Mouse (Mus musculus) midbrain, embryonic 15.5 days (tissue): ENCODE data around the gene Magel2. TPM values are rescaled to one million over a fixed set of nuclear protein-coding genes. Genes with fewer than 3 reads are reported as not detected.

Source experiments
- ATAC-seq: fragments of 200-750 bp; cut with Nextera tagmentation; replicated peaks from 2 replicates; pipeline ENCODE4 v1.8.0; 2017; ENCODE audit warnings: moderate TSS enrichment
- H3K27ac ChIP-seq: fragments of 300-500 bp; sonication (generic); 2 replicates; pipeline ENCODE4 v1.5.1; 2015; ENCODE audit warnings: mild to moderate bottlenecking, inconsistent platforms
- H3K27me3 ChIP-seq: fragments of 300-500 bp; sonication (generic); replicated peaks from 2 replicates; pipeline ENCODE4 v1.6.1; 2015; ENCODE audit warnings: inconsistent platforms
- H3K36me3 ChIP-seq: fragments of 300-500 bp; sonication (generic); replicated peaks from 2 replicates; pipeline ENCODE4 v1.6.1; 2015; ENCODE audit warnings: inconsistent platforms
- H3K4me1 ChIP-seq: fragments of 300-500 bp; sonication (generic); 2 replicates; pipeline ENCODE4 v1.6.1; 2015; ENCODE audit warnings: inconsistent platforms
- H3K4me2 ChIP-seq: fragments of 300-500 bp; sonication (generic); 2 replicates; pipeline ENCODE4 v1.6.1; 2015; ENCODE audit warnings: inconsistent platforms, mild to moderate bottlenecking, moderate library complexity
- H3K4me3 ChIP-seq: fragments of 300-500 bp; sonication (generic); 2 replicates; pipeline ENCODE4 v1.5.1; 2015; ENCODE audit warnings: mild to moderate bottlenecking, inconsistent platforms
- H3K9ac ChIP-seq: fragments of 300-500 bp; sonication (generic); 2 replicates; pipeline ENCODE4 v1.6.1; 2015; ENCODE audit warnings: mild to moderate bottlenecking, inconsistent platforms
- H3K9me3 ChIP-seq: fragments of 300-500 bp; sonication (generic); 2 replicates; pipeline ENCODE4 v1.6.1; 2016; ENCODE audit warnings: inconsistent platforms
- WGBS: fragments of 180-500 bp; shearing (Covaris S2); methylation state at CpG from one replicate; pipeline ENCODE4 v1.1.7; 2015; ENCODE audit warnings: mixed read lengths; 5-methylcytosine and 5-hydroxymethylcytosine counted together
- polyA plus RNA-seq: library from polyadenylated mRNA; unstranded; fragments of >200 nt; fragmentation: Nextera tagmentation; extraction: Ambion mirVana; gene quantifications from 2 replicates; pipeline ENCODE4 v1.2.1, GENCODE M21; 2015

Gene Magel2
- polyA plus RNA-seq, 1 experiment from 2014 or later, result 24.9 TPM

DNA sequence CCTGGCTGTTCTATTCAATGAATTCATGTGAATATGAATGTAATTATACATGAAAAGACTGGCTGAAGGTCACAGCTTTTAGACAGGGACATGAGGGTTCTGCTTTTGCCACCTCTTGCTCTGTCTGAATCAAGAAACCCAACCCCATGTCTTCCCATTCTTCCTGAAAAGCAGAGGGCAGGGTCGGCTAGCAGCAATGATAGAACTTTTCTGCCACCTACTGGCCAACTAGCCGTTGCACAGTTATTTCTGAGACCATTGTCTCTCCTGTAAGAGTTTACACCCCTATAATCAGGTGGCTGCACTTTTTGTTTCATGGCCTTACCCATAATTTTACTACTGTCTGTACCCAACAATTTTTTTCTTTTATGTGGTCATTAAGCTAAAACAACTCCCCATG lies 5.6 kb downstream of the Magel2 start:
- Histone ChIP-seq H3K27me3 (no peaks in the 10 kb centered on the region), H3K4me3 (no peak overlapping the region), H3K4me2 (no peak overlapping the region), H3K36me3 (no peaks in the 10 kb centered on the region), H3K9me3 (no peaks in the 10 kb centered on the region; the same call in 1 of the 2 replicates), H3K27ac (no peak overlapping the region), H3K9ac (no peak overlapping the region), H3K4me1 (peaks cover 14% of the 10 kb centered on the region)
- 8% methylated on average over 2 of the region's 2 CpGs for WGBS
- peak; percentile 70 for ATAC-seq

DNA sequence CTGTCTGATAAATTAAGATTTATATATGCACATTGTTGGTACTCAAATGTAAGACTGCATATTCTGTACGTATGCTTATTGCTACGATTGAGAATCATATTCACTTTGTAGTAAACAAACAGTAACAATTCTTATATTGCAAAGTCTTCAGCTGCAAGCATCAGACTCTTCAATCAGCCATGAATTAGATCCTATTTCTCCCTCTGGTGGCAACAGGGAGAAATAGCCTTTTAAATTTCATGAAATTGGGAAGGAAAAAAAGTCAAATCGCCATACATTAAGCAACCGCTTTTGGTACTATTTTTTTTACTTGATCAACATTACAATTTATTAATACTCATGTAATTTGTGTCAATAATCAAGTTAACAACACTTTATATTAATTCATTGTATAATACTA lies 11.5 kb downstream of the Magel2 start:
- no peak for ATAC-seq
- Histone ChIP-seq H3K4me2 (no peak overlapping the region), H3K9me3 (no peaks in the 10 kb centered on the region; the same call in 1 of the 2 replicates), H3K27me3 (no peaks in the 10 kb centered on the region), H3K4me3 (no peak overlapping the region), H3K4me1 (no peaks in the 10 kb centered on the region), H3K27ac (no peak overlapping the region), H3K9ac (no peak overlapping the region), H3K36me3 (no peaks in the 10 kb centered on the region)
- WGBS, result 38% methylated on average over 4 of the region's 4 CpGs

DNA sequence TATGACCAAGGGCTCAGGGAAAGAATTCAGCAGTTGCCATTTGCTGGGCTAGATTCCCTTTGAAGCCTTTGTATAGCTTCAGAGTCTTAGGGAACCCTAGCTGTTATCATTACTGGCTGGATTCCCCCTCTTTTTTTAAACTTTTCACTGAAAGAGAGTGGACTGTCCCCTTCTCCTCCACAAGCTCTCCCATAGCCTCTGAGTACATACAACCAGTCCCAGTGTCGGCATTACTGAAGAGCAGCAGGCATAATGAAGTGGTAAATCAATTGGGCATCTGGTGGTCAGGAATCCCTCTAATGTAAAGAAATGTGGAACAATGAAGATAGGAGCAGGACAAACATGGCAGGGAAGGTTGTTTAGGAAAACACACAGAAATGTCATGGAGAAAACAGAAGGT lies 15.4 kb downstream of the Magel2 start:
- H3K27ac ChIP-seq, result no peak overlapping the region
- H3K9ac ChIP-seq, result no peak overlapping the region
- no peaks in the 10 kb centered on the region for H3K27me3 ChIP-seq
- no peaks in the 10 kb centered on the region for H3K36me3 ChIP-seq
- no peak overlapping the region for H3K4me2 ChIP-seq
- no peak for ATAC-seq
- 44% methylated on average over 1 of the region's 1 CpGs for WGBS
- no peak overlapping the region for H3K4me3 ChIP-seq
- H3K4me1 ChIP-seq, result no peaks in the 10 kb centered on the region
- H3K9me3 ChIP-seq, result no peaks in the 10 kb centered on the region

DNA sequence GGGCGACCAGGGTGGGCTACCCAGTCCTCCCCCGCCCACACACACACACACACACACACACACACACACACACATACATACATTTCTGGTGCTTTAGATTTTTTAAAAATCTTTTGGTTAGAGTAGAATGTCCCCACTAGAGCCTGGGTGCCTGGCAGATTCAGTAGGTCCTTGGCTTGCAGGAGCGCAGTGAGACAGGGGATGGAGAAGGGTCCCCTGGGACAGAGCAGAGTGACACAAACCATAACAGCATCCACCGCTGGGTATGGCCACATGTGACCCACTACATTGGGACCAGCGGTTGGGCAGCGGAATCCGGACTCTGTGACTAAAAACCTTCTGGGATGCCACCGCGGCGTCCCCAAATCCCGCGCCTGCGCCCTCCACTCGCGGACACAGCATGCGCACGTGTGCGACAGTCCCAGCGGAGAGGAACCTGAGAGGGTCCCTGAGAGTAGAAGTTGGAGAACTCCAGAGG lies 29.8 kb downstream of the Magel2 start:
- peak overlapping the region; percentile 23; the same call in 1 of the 2 replicates for H3K9ac ChIP-seq
- H3K27ac ChIP-seq, result no peak overlapping the region
- peak overlapping the region; percentile 47 for H3K4me2 ChIP-seq
- no peaks in the 10 kb centered on the region for H3K4me1 ChIP-seq
- 39% methylated on average over 19 of the region's 19 CpGs for WGBS
- no peaks in the 10 kb centered on the region; the same call in 1 of the 2 replicates for H3K9me3 ChIP-seq
- ATAC-seq, result peak; percentile 58; the same call in 1 of the 2 replicates
- no peaks in the 10 kb centered on the region for H3K36me3 ChIP-seq
- peak overlapping the region; percentile 30 for H3K4me3 ChIP-seq
- no peaks in the 10 kb centered on the region for H3K27me3 ChIP-seq

DNA sequence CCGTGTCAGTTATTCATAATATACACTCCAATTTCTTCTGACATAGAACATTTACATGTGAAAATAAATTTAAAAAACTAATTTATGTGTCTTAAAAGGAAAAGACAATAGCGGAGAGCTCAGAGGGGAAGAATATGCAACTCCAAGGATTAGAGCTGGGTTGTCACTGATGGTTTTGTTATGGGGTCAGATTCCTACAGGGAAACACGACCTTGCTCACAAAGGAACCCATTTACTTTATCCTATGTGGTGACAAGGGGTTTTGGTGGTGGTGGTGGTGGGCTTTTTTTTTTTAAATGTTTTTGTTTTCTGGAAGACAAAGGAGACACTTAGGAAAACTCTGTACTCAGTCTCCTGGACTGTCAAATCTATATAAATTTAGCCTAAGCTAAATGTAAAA lies 31.0 kb downstream of the Magel2 start:
- Histone ChIP-seq H3K36me3 (no peaks in the 10 kb centered on the region), H3K27ac (no peak overlapping the region), H3K9me3 (no peaks in the 10 kb centered on the region; the same call in 1 of the 2 replicates), H3K4me2 (no peak overlapping the region), H3K27me3 (no peaks in the 10 kb centered on the region), H3K4me1 (no peaks in the 10 kb centered on the region), H3K4me3 (no peak overlapping the region), H3K9ac (no peak overlapping the region)
- 35% methylated on average over 3 of the region's 3 CpGs for WGBS
- no peak for ATAC-seq

DNA sequence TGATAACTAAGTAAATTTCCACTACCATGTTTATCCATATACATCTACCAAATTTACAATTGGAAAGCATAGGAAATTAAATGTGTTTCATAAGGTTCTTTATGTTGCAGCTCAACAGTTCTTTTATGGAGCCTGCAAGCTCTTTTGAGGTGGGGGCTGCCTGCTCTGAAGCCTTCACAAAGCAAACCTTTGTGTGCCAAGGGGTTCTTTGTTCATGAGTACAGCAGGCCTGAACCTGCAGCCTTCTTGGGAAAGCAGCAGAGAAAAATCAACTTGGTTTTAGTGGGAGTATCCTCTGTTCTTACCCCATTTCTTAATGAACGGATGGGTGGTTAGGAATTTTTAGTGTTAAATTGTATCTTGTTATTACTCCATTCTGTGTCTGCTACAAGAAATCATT lies 38.4 kb downstream of the Magel2 start:
- Histone ChIP-seq H3K9me3 (0 out of 2 replicates have a peak, but pooled peaks cover 2% of the 10 kb centered on the region), H3K4me3 (no peak overlapping the region), H3K36me3 (no peaks in the 10 kb centered on the region), H3K4me2 (no peak overlapping the region), H3K27ac (peak overlapping the region; percentile 34; the same call in 1 of the 2 replicates), H3K27me3 (no peaks in the 10 kb centered on the region), H3K4me1 (peaks cover 9% of the 10 kb centered on the region), H3K9ac (no peak overlapping the region; the same call in 1 of the 2 replicates)
- ATAC-seq, result no peak
- WGBS, result 45% methylated on average over 1 of the region's 1 CpGs

DNA sequence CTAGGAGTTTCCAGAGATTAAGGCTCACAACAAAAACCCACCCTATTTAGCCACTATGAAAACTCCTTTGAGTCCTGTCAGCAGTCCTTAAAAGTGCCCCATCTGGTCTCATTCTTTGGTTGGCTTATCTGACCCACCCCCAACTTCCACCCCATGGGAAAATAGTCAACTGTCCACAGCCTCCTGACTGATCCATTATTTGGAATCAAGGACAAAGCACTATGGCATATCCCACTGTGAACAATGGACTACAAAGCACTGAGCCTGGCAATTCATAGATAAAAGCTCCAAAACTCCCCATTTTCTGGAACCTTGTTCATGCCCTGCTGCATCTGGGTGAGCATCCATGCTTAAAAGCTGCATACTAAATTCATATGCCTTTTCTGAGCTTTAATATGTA lies 39.4 kb downstream of the Magel2 start:
- no peak overlapping the region for H3K4me3 ChIP-seq
- peak overlapping the region; percentile 46; the same call in 1 of the 2 replicates for H3K27ac ChIP-seq
- peaks cover 9% of the 10 kb centered on the region for H3K4me1 ChIP-seq
- no peaks in the 10 kb centered on the region for H3K27me3 ChIP-seq
- H3K4me2 ChIP-seq, result peak overlapping the region; percentile 21
- ATAC-seq, result no peak
- H3K9me3 ChIP-seq, result 0 out of 2 replicates have a peak, but pooled peaks cover 2% of the 10 kb centered on the region
- H3K36me3 ChIP-seq, result no peaks in the 10 kb centered on the region
- no peak overlapping the region for H3K9ac ChIP-seq

DNA sequence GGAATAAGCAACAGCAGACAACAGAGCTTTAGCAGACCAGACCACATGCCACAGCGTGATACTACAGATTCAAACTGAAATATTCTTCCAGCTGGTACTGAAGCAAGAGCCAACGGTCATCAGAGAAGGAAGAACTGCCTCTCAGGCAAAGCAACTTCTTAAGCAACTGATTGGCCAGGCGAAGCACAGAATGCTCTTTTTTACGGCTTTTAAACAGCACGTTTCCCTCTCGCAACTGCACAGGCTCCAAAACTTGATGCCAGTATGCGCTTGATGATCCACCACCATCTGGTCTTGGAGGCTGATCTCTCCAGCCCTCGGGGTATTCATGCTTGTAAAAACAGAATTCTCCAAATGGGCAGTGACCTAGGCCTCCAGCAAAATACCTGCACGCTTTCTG lies 41.5 kb downstream of the Magel2 start:
- Histone ChIP-seq H3K4me1 (peaks cover 9% of the 10 kb centered on the region), H3K9me3 (0 out of 2 replicates have a peak, but pooled peaks cover 2% of the 10 kb centered on the region), H3K27ac (peak overlapping the region; percentile 89), H3K9ac (peak overlapping the region; percentile 54; the same call in 1 of the 2 replicates), H3K4me2 (peak overlapping the region; percentile 68), H3K4me3 (peak overlapping the region; percentile 73), H3K27me3 (no peaks in the 10 kb centered on the region), H3K36me3 (no peaks in the 10 kb centered on the region)
- ATAC-seq, result no peak
- WGBS, result 43% methylated on average over 9 of the region's 9 CpGs

DNA sequence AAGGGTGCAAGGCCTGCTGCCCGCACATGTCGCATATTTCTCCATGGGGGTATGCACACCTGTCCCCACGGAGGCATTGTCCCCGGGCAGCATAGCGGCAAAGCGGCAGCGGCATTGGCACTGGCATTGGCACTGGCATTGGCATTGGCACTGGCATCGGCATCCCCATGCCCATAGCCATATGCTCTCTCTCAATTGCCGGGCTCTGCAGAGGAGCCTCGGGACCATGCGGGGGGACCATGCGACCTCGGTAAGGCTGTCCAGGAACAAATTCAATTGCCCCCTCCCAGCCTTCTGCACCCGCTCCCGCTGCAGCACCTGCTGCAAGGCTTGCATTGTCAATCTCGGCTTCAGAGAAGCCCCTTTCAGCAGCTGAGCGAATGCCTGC lies 42.3 kb downstream of the Magel2 start:
- Histone ChIP-seq H3K27ac (peak overlapping the region; percentile 89), H3K27me3 (no peaks in the 10 kb centered on the region), H3K36me3 (no peaks in the 10 kb centered on the region), H3K4me1 (peaks cover 9% of the 10 kb centered on the region), H3K9ac (peak overlapping the region; percentile 54), H3K4me2 (peak overlapping the region; percentile 68), H3K9me3 (0 out of 2 replicates have a peak, but pooled peaks cover 2% of the 10 kb centered on the region), H3K4me3 (peak overlapping the region; percentile 73)
- ATAC-seq, result no peak
- WGBS, result 47% methylated on average over 17 of the region's 17 CpGs

DNA sequence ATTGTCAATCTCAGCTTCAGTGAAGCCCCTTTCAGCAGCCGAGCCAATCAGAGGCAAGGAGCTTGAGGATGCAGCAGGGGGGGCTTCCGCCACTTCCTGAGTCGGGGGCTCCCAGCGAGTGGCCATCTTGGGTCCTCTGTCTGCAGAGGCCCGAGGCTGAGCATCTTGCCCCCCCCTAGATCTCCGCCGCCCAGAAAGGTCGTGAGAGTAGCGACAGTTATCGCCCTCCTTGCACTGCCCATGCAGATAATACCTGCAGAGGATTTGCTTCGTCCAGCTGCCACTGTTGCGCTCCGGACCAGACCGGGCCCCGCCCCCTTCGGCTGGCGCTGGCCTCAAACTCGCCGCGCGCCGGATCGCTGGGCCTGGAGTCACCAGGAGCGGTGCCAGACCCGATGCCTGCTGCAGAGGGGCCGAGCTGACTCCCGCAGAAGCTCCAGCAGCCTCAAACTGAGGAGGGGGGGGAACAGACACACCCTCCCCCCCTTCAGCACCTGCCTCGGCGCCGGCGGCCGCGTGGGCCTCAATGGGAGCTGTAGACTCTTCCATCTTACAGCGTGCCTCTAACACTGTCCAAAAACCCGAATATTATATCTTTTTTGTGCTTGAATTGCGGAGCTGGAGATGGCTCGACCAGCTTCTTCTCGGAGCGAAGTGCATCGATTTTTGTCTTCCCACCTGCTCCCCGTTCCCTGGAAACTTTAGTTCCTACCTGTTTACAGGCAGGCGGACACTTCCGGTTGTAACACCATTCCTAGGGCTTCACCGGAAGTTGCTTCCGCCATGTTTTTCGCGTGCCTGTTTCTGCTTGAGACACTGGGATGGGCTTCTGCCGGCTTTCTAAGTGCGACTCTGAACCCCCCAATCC lies 42.9 kb downstream of the Magel2 start, which contains the start of gene Mkrn3:
TSS of gene Mkrn3 (minus strand) at position 647 of the 868 bp plus-strand sequence.
- Histone ChIP-seq H3K9me3 (0 out of 2 replicates have a peak, but pooled peaks cover 2% of the 10 kb centered on the region), H3K27me3 (no peaks in the 10 kb centered on the region), H3K27ac (peak within 1 kb of the TSS; percentile 89), H3K4me2 (peak within 1 kb of the TSS; percentile 68), H3K9ac (peak within 1 kb of the TSS; percentile 75), H3K36me3 (no peaks in the 10 kb centered on the region), H3K4me1 (peaks cover 9% of the 10 kb centered on the region), H3K4me3 (peak within 1 kb of the TSS; percentile 73)
- peak; percentile 95 for ATAC-seq
- 28% methylated on average over 49 of the region's 49 CpGs for WGBS

DNA sequence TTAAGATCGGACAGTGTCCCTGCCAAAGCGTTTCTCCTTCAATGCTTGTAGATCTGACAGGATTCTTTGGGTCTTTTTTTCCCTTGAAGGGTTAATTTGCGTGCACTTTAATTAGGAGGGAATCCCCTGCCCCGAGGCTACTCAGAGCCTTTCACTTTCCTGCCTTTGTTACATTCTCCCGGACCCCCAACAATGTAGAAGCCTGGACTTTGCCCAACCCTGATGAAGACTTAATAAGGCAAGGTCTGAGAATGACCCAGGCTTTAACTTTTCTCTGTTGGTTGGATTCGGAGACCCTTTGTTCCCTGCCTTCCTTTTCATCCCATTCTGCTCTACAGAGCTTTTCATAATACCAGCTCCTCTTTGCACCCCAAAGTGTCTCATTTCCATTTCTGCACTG lies 43.8 kb downstream of the Magel2 start:
- Histone ChIP-seq H3K36me3 (no peaks in the 10 kb centered on the region), H3K4me2 (peak overlapping the region; percentile 46), H3K4me1 (peaks cover 9% of the 10 kb centered on the region), H3K9me3 (0 out of 2 replicates have a peak, but pooled peaks cover 2% of the 10 kb centered on the region), H3K27ac (peak overlapping the region; percentile 89), H3K9ac (peak overlapping the region; percentile 42; the same call in 1 of the 2 replicates), H3K27me3 (no peaks in the 10 kb centered on the region), H3K4me3 (peak overlapping the region; percentile 73)
- ATAC-seq, result peak; percentile 22; the same call in 1 of the 2 replicates
- WGBS, result 39% methylated on average over 6 of the region's 6 CpGs

DNA sequence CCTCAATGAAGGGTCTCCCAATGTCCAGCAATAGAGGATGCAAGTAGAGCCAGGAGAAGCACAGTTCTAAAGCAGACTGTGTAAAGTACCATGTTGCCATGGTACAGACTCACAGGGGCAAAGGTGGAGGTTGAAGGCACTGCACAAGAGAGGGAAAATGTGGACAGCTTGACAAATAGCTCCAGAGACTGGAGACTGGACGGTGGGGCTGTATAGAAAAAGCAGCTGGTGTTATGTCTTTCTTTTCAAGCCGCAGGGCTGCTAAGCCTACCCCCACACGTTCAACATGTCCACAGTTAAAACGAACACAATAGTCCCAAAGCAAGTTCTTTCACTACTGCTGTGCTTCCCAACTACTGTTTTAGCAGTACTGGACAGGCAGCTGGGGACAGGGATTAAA lies 46.4 kb downstream of the Magel2 start:
- H3K4me3 ChIP-seq, result no peak overlapping the region
- H3K4me2 ChIP-seq, result no peak overlapping the region
- WGBS, result 25% methylated on average over 4 of the region's 4 CpGs

More for the DNA sequence above, 46.4 kb downstream of the Magel2 start:
- Histone ChIP-seq H3K27ac (0 out of 2 replicates have a peak overlapping the region, but pooled peaks have one; percentile 20), H3K4me1 (peaks cover 1% of the 10 kb centered on the region; the same call in 1 of the 2 replicates), H3K9me3 (0 out of 2 replicates have a peak, but pooled peaks cover 2% of the 10 kb centered on the region), H3K27me3 (no peaks in the 10 kb centered on the region), H3K9ac (no peak overlapping the region), H3K36me3 (no peaks in the 10 kb centered on the region)
- no peak for ATAC-seq
